Mouse (Mus musculus) inflammation-experienced regulatory T-cells (primary cell): ENCODE data around the gene Kmt5c. TPM values are rescaled to one million over a fixed set of nuclear protein-coding genes. Genes with fewer than 3 reads are reported as not detected.

ENCODE experiments used
- polyA plus RNA-seq, 2 experiments: library from polyadenylated mRNA; unstranded; fragments of 100-300 nt; shearing (Covaris generic); gene quantifications; one replicate each; pipeline ENCODE4 v1.2.1; 2017

Kmt5c gene
- 10 to 100 TPM; 39.6 to 41.0 TPM for polyA plus RNA-seq

DNA sequence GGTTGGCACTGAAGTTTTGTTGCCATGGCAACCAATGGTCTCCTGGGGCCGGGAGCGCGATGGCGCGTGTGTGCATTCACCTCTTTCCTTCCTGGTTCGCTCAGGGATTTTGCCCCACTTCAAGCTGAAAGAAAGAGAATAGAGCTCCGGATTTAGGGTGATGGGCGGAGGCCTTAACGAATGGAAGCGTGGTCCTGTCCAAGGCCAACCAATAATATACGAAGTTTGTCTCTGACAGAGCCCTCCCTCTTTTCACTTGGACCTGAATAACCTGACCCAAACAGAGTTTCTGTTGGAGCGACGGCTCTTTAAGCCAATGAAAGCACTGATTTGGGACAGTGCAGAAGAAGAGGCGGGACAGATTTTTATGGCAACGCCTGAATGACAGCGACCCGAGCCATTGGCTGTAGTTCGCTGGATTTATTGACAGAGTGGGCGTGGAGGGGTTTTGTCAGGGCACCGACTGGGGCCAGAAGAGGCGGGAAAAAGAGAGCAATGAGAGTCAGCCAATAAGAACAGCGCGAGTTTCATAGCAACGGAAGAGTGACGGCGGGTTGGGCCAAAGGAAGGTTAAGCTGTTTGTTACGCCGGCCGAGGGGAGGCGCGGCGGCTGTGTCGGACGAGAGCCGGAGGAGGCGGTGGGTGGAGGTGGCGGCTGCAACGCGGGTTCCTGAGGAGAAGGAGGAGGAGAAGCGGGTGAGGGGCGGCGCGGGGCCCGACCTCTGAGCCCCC, at the start of gene Kmt5c:
TSS of gene Kmt5c (plus strand) at position 572 of the 732 bp plus-strand sequence.

DNA sequence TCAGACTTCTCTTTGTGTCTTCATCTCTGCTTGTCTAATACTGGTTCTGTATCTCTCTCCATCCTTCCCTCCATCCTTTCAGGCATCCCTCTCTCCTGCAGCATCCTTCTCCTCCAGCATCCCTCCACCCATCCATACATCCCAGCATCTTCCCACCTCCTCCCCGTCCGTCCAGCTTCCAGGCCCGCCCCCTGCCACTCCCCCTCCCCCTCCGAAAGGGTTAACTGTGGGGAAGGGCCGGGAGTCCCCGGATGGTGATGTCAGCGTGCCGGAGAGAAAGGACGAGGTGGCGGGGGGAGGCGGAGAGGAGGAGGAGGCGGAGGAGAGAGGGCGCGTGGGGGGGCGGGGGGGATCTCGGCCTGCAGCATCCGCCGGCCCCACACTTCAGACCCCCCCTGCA, 49.5 kb upstream of the Kmt5c start, which contains the start of gene Brsk1:
TSS of gene Brsk1 (plus strand) at position 218 of the 400 bp plus-strand sequence.

DNA sequence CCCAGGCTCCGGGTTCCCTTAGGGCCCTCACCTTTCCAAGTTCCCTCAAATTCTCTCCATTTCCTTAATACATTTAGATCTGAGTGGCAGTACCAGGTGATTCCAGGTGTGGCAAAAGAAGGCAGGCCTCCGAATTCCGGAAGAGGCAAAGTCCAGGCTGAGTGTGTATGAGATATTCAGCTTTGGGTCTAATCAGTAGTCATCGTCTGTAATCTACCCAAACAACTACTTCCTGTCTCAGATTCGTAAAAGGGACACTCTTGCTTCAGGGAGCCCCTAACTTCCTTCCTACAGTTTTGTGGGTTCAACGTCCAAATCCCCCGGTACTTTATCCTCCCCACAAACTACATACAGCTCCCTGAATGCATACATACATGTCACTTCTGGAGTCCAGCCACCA, 14.7 kb upstream of the Kmt5c start, which contains the start of gene Tmem150b:
TSS of gene Tmem150b (minus strand) at position 81 of the 400 bp plus-strand sequence.

DNA sequence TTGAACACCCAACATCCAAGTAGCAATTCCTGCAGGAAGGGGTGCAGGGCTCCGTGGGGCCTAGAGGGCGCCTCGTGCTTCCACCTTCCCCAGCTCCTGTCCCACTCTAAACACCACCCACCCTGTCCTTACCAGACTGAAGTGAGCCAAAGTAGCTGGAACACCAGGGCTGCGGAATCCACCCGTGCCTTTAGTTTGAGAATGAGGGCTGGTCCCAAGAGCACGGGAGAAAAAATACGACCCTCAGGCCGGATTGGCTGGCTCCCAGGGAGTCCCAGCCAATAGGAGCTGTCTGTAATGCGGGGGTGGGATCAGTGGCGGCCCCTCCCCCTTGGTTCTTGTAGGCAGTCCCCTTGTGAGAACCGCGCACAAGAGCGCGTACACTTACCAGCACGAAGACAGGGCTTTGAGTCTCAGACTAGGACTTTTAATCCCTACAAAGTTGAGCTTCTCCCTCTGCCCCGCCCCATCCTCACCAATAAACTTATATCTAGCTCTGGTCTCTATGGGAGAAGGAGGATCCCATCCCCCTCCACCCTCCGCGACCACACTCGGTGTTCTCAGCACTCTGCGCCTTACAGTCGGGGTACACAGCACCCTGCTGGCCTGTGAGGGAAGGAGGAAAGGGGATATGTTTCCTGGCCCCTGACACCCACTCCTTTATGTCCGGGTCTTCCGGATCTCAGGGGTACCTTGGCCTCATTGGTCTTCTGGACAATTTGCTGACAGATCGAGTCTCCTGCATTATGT, 13.1 kb downstream of the Kmt5c start, which contains the start of gene Cox6b2:
TSS of gene Cox6b2 (minus strand) at position 274 of the 750 bp plus-strand sequence.

DNA sequence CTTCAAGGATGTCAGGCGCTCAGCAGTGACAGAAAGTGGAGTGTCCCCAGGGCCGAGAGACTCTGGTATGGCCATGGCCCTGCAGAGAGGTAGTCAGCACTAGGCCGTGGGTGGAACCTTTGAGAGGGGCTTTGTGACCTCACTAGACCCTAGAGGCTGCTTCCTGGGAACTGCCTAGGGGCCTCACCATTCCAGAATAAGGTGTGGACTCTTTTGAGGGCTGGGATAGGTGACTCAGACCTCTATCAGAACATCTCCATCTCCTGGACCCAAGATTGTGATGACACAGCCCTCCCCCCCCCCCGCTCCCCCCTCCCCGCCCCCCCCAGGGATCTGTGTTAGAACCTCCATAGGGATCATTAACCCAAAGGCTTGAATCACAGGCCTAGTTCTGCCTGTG, 31.3 kb downstream of the Kmt5c start, which contains the start of gene Fam71e2:
TSS of gene Fam71e2 (minus strand) at position 101 of the 400 bp plus-strand sequence.

DNA sequence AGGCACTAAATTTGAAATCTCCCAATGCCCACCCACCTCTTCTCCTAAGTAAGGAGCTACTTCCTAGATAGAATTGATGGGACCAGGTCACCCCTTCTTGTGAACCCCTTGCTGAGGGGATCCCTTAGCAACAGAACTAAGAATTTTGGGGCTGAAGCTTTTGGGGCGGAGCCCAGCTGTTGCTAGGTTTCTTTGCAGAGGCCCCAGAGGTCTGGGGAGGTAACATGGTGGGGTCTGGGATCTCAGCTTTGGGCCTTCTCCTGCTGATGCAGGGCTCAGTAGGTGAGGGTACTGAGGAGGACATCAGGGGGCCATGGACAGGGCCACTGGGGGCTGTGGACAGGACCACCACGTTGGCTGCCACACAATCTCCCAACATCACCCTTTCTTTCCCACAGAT, 42.8 kb downstream of the Kmt5c start, which contains the start of the genes Il11 and Tmem190:
TSS of gene Il11 (minus strand) at position 101 of the 400 bp plus-strand sequence.
TSS of gene Tmem190 (plus strand) at position 179 of the 400 bp plus-strand sequence.

DNA sequence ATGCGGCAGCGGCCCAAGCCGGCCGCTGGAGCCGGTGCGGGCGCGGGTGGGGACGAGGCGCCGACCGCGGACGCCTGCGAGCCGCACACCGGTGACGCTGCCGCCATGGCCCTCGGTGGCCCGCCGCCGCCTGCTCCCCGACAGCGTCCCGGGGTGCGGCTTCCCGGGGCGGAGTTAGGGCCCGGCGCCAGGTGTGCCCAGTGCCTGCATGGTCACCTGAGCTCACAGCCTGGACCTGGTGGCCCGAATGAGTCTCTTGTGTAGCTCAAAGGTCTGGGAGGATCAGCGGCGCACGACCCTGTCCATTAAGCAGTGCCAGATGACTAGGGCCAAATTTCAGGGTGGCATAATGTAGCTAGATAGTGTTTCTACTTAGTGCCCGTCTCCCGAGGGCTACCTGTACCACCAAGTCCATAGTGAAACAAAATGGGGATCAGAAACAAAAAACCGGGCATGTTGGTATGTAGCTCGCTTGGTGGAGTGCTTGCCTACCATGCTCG, 49.6 kb downstream of the Kmt5c start, which contains the start of gene Tmem238:
TSS of gene Tmem238 (minus strand) at position 221 of the 500 bp plus-strand sequence.

DNA sequence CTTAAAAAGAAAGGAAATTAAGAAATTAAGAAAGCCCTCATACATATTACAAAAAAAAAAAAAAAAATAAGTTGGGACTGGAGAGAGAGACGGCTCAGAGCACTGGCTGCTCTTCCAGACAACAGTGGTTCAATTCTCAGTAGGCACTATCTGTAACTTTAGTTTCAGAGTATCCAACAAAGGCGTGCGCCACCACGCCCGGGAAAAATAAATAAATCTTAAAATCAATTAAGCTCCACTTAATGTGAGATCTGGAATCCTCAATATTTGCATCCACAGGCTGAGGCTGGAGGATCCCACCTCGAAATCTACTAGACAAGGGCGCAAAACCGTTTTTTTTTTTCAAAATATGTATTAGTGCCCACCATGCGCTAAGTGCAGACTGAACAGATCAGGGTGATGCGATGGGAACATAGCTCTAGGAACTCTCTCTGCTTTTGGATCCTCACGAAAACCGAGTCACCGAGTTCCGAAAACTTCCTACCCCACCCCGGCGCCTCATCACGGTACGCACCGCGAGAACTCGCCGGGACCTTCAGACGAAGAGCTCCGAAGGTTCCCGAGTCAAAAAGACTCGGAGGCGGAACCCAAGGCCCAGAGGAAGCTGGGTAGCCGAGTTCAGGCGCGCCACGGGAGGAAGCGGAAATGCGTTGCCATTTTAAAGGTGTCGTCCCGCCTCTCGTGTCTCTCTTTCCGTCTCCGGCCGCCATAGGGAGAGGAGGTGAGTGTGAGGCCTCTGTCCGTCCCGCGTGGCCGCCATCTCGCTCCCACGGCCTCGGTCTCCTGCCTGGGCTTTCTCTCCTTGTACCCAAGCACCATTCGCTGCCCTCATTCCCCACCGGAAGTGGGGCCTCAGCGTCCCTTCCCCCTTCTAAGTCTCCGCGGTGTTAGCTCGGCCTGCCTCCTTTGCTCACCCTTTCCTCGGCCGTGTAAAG, 52.6 kb downstream of the Kmt5c start, which contains the start of gene Rpl28:
TSS of gene Rpl28 (plus strand) at position 597 of the 935 bp plus-strand sequence.

Other genes with a start within 250 kb of the Kmt5c start
- gene Ppp1r12c, start 238.4 kb upstream of the Kmt5c start, polyA plus RNA-seq = 100 to 1,000 TPM; 147 to 198 TPM
- 1 to 10 TPM; 4.1 to 9.6 TPM for gene Tnnt1, start 223.7 kb upstream of the Kmt5c start, polyA plus RNA-seq
- gene Tnni3, start 215.9 kb upstream of the Kmt5c start, polyA plus RNA-seq = 1 to 10 TPM in 1 of 2 experiments, not detected in 1; 5.5 TPM
- gene Dnaaf3, start 207.7 kb upstream of the Kmt5c start, polyA plus RNA-seq = 1 to 10 TPM in 1 of 2 experiments, not detected in 1; 2.6 TPM
- 1 to 10 TPM in 1 of 2 experiments, under 1 TPM in 1; 0.53 to 1.3 TPM for gene Syt5, start 192.6 kb upstream of the Kmt5c start, polyA plus RNA-seq
- 1 to 10 TPM in 1 of 2 experiments, not detected in 1; 1.1 TPM for gene Ptprh, start 136.1 kb upstream of the Kmt5c start, polyA plus RNA-seq
- gene Tmem86b, start 108.7 kb upstream of the Kmt5c start, polyA plus RNA-seq = 10 to 100 TPM; 12.1 to 12.7 TPM
- gene Ppp6r1, start 81.1 kb upstream of the Kmt5c start, polyA plus RNA-seq = 100 to 1,000 TPM; 275 to 316 TPM
- gene Hspbp1, start 55.0 kb upstream of the Kmt5c start, polyA plus RNA-seq = 10 to 100 TPM; 62.6 to 74.0 TPM
- gene Brsk1, start 49.5 kb upstream of the Kmt5c start, polyA plus RNA-seq = under 1 TPM in 1 of 2 experiments, not detected in 1; 0.64 TPM
- under 1 TPM; 0.39 to 0.65 TPM for gene Tmem150b, start 14.9 kb upstream of the Kmt5c start, polyA plus RNA-seq
- 1 to 10 TPM in 1 of 2 experiments, not detected in 1; 3.1 TPM for gene Cox6b2, start 13.0 kb downstream of the Kmt5c start, polyA plus RNA-seq
- gene Fam71e2, start 31.2 kb downstream of the Kmt5c start, polyA plus RNA-seq = not detected
- gene Il11, start 42.7 kb downstream of the Kmt5c start, polyA plus RNA-seq = under 1 TPM; 0.18 to 0.23 TPM
- gene Tmem190, start 42.8 kb downstream of the Kmt5c start, polyA plus RNA-seq = 1 to 10 TPM in 1 of 2 experiments, under 1 TPM in 1; 0.37 to 1.1 TPM
- 10 to 100 TPM; 11.1 to 18.2 TPM for gene Tmem238, start 49.5 kb downstream of the Kmt5c start, polyA plus RNA-seq
- 100 to 1,000 TPM; 268 to 278 TPM for gene Rpl28, start 52.8 kb downstream of the Kmt5c start, polyA plus RNA-seq
- gene Ube2s, start 72.5 kb downstream of the Kmt5c start, polyA plus RNA-seq = 100 to 1,000 TPM in 1 of 2 experiments, 10 to 100 TPM in 1; 99.5 to 166 TPM
- gene Shisa7, start 104.6 kb downstream of the Kmt5c start, polyA plus RNA-seq = not detected
- gene Isoc2b, start 130.1 kb downstream of the Kmt5c start, polyA plus RNA-seq = 10 to 100 TPM; 23.8 to 37.5 TPM
- 1 to 10 TPM in 1 of 2 experiments, under 1 TPM in 1; 0.75 to 1.2 TPM for gene Isoc2a, start 137.0 kb downstream of the Kmt5c start, polyA plus RNA-seq
- under 1 TPM in 1 of 2 experiments, not detected in 1; 0.12 TPM for gene Gm36210, start 166.4 kb downstream of the Kmt5c start, polyA plus RNA-seq
- gene Zfp628, start 175.1 kb downstream of the Kmt5c start, polyA plus RNA-seq = 1 to 10 TPM; 2.0 to 2.2 TPM
- gene Nat14, start 181.9 kb downstream of the Kmt5c start, polyA plus RNA-seq = under 1 TPM; 0.27 to 0.86 TPM
- under 1 TPM; 0.27 to 0.40 TPM for gene Ssc5d, start 185.7 kb downstream of the Kmt5c start, polyA plus RNA-seq
- under 1 TPM in 1 of 2 experiments, not detected in 1; 0.51 TPM for gene Sbk2, start 224.3 kb downstream of the Kmt5c start, polyA plus RNA-seq
- gene Sbk3, start 231.1 kb downstream of the Kmt5c start, polyA plus RNA-seq = under 1 TPM in 1 of 2 experiments, not detected in 1; 0.26 TPM